Mouse (Mus musculus): Measurements from ENCODE around the gene Rnf4. TPM values are rescaled to one million over a fixed set of nuclear protein-coding genes. Genes with fewer than 3 reads are reported as not detected.

Gene Rnf4
- total RNA-seq (2012; rRNA removed) (60.3 and 77.1 TPM in 2 replicates), total RNA-seq (2014; rRNA removed) (117 and 119 TPM in 2 replicates), polyA plus RNA-seq (2012; ENCODE audit: insufficient read length, low read depth) (108 and 112 TPM in 2 replicates)

DNA sequence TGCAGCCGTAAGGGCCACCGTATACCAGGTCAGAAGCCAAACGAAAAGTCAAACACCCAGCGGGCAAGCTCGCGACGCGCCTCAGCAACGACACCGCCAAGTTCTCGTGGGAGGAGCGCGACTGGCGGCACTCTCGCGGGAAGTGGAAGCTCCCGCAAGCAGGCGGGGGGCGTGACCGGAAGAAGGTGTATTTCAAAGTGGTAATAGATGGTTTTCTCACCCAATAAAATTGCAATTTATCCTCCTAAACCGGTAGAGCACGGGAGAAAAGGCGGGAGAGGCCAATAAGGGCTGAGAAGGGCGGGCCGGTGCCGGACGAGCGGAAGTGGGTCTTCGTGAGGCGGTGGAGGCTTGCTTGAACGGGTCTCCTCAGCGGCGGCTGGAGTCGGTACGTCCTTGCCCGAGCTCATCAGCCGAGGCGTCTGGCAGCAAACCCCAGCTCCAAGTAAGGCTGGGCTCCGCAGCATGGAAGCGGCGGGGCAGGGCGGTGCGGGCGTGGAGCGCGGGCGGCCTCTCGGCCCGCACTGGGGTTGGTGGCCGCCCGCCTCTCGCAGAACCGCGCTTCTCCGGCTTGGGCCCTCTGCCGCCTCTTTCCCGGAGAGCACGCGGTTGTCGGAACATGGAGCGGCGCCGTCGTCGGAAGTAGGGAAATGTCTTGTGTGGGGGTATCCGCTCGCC lies at the start of gene Rnf4:
Rnf4 (plus strand) TSS at position 193 of the 678 bp plus-strand sequence.
- Histone ChIP-seq H3K4me3 (replicated peaks in 1 of 3; ENCODE audit: low read depth in 2 of 3, low read length in 2 of 3, poor library complexity in 1 of 3) (peak within 1 kb of the TSS; percentile 87 to 97 (median 92)), H3K9ac (ENCODE audit: insufficient read depth, low read depth) (peak within 1 kb of the TSS; percentile 95), H3K79me2 (replicated peaks; ENCODE audit: control insufficient read depth, extremely low read depth, insufficient read depth, poor library complexity, severe bottlenecking) (peaks cover 51% of the 10 kb centered on the region), H3K27me3 (replicated peaks) (no peaks in the 10 kb centered on the region), H3K27ac (ENCODE audit: insufficient read depth, low read depth) (peak within 1 kb of the TSS; percentile 83), H3K9me3 (replicated peaks; ENCODE audit: low read length) (no peaks in the 10 kb centered on the region), H3K4me1 (ENCODE audit: control insufficient read depth in 1 of 2, insufficient read depth in 2 of 2) (peaks cover 4 to 38% of the 10 kb centered on the region in 2 experiments; a peak in 3 of 4 replicates), H3K4me2 (ENCODE audit: insufficient read depth, low read depth, poor library complexity, severe bottlenecking) (peak within 1 kb of the TSS; percentile 97), H3K36me3 (replicated peaks in 1 of 2; ENCODE audit: control insufficient read depth in 1 of 2, insufficient read depth in 1 of 2, low read length in 1 of 2) (peaks cover 0 to 34% of the 10 kb centered on the region in 2 experiments)
- dilution Hi-C loops (cut with MboI; ENCODE audit: extremely low pct_ligation_motif_present, extremely low pct_unique_long_range_greater_than_20kb, low sequenced_read_pairs): no loop called here
- TF ChIP-seq RAD21 (IDR thresholded peaks at IDR 0.05; ENCODE audit: low read depth, low read length) (no peak), CTCF (conservative IDR thresholded peaks at IDR 0.05 in 1 of 2, IDR thresholded peaks at IDR 0.05 in 1 of 2; ENCODE audit: low read depth in 2 of 2, low read length in 2 of 2) (no peak), GABPA (IDR thresholded peaks at IDR 0.05; ENCODE audit: insufficient replicate concordance, low read depth, low read length) (no peak), POLR2AphosphoS2 (IDR thresholded peaks at IDR 0.05; ENCODE audit: low read depth, low read length) (peak; percentile 81), KAT2A (IDR thresholded peaks at IDR 0.05; ENCODE audit: insufficient replicate concordance, low read length) (peak; percentile 79; the same call in 1 of the 2 replicates), NRF1 (IDR thresholded peaks at IDR 0.05; ENCODE audit: low read depth, low read length) (no peak), JUND (conservative IDR thresholded peaks at IDR 0.05; ENCODE audit: low read depth, low read length) (no peak), TBP (conservative IDR thresholded peaks at IDR 0.05; ENCODE audit: low read depth, low read length) (peak; percentile 91), NELFE (IDR thresholded peaks at IDR 0.05; ENCODE audit: low read depth, low read length) (peak; percentile 95), SMC3 (IDR thresholded peaks at IDR 0.05; ENCODE audit: low read depth, low read length) (no peak), ZNF384 (IDR thresholded peaks at IDR 0.05; ENCODE audit: low read depth, low read length) (no peak), MXI1 (IDR thresholded peaks at IDR 0.05; ENCODE audit: low read depth, low read length) (peak; percentile 27; the same call in 1 of the 2 replicates), MYC (IDR thresholded peaks at IDR 0.05; ENCODE audit: low read depth, low read length) (no peak), CHD2 (IDR thresholded peaks at IDR 0.05; ENCODE audit: low read length) (peak; percentile 99), PAX5 (IDR thresholded peaks at IDR 0.05; ENCODE audit: low read length) (no peak), EP300 (IDR thresholded peaks at IDR 0.05; ENCODE audit: low read length) (no peak), MAFK (IDR thresholded peaks at IDR 0.05; ENCODE audit: insufficient replicate concordance, low read length) (no peak), TCF12 (IDR thresholded peaks at IDR 0.05; ENCODE audit: low read depth, low read length) (peak; percentile 80), CHD1 (IDR thresholded peaks at IDR 0.05; ENCODE audit: low read depth, low read length) (no peak), ELF1 (IDR thresholded peaks at IDR 0.05; ENCODE audit: low read depth, low read length) (peak; percentile 94), MEF2A (IDR thresholded peaks at IDR 0.05; ENCODE audit: borderline replicate concordance, low read depth, low read length) (no peak), JUN (IDR thresholded peaks at IDR 0.05; ENCODE audit: insufficient read depth, low read depth, low read length) (no peak), USF2 (conservative IDR thresholded peaks at IDR 0.05; ENCODE audit: low read depth, low read length) (no peak), BHLHE40 (IDR thresholded peaks at IDR 0.05; ENCODE audit: low read depth, low read length) (no peak), ZKSCAN1 (IDR thresholded peaks at IDR 0.05; ENCODE audit: borderline replicate concordance, low read depth, low read length) (no peak), HCFC1 (IDR thresholded peaks at IDR 0.05; ENCODE audit: low read depth, low read length) (peak; percentile 82), IRF4 (IDR thresholded peaks at IDR 0.05; ENCODE audit: low read depth, low read length) (peak; percentile 33; the same call in 1 of the 2 replicates), MAX (IDR thresholded peaks at IDR 0.05; ENCODE audit: low read length) (no peak), USF1 (IDR thresholded peaks at IDR 0.05; ENCODE audit: low read depth, low read length) (peak; percentile 52; the same call in 1 of the 2 replicates), MAZ (IDR thresholded peaks at IDR 0.05; ENCODE audit: low read depth, low read length) (no peak), E2F4 (IDR thresholded peaks at IDR 0.05; ENCODE audit: insufficient replicate concordance, low read depth, low read length) (no peak), ZMIZ1 (IDR thresholded peaks at IDR 0.05; ENCODE audit: low read depth, low read length) (peak; percentile 81; the same call in 1 of the 2 replicates), SIN3A (IDR thresholded peaks at IDR 0.05; ENCODE audit: low read length) (no peak), RCOR1 (conservative IDR thresholded peaks at IDR 0.05; ENCODE audit: low read depth, low read length) (no peak), ETS1 (conservative IDR thresholded peaks at IDR 0.05; ENCODE audit: low read depth, low read length) (no peak), UBTF (IDR thresholded peaks at IDR 0.05; ENCODE audit: low read depth, low read length) (no peak), POLR2A (IDR thresholded peaks at IDR 0.05; ENCODE audit: low read depth, low read length) (peak; percentile 99), ZC3H11A (IDR thresholded peaks at IDR 0.05; ENCODE audit: low read depth, low read length) (no peak)
- in situ Hi-C loops (cut with MboI; ENCODE audit: low pct_ligation_motif_present, low pct_unique_long_range_greater_than_20kb, low sequenced_read_pairs): no loop called here
- DNase-seq (ENCODE audit: extremely low read depth): peak; percentile 98
